Mouse (Mus musculus): ENCODE measurements around the gene Mrpl58. TPM values are rescaled to one million over a fixed set of nuclear protein-coding genes. Genes with fewer than 3 reads are reported as not detected.

Gene Mrpl58
- polyA plus RNA-seq, 1 experiment from 2014 or later = 190 TPM

DNA sequence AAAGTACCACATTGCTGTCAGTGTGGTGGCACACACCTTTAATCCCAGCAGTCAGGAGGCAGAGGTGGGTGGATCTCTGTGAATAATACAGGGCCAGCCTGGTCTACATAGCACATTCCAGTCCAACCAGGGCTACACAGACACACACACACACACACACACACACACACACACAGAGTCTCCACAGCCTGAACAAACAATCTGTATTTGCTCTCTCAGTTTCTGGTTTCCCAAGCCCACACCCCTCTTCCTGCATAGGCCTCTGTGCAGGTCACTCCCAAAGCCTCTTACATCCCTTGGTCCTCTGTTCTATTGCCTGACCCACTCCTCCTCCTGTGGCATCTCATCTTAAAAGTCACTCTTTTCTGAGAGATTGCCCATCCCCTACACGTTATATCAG lies 31.5 kb upstream of the Mrpl58 start:
- H3K36me3 ChIP-seq = no peaks in the 10 kb centered on the region
- H3K4me1 ChIP-seq = peaks cover 16% of the 10 kb centered on the region
- no peak overlapping the region for H3K4me3 ChIP-seq
- no peak overlapping the region for H3K9ac ChIP-seq
- peaks cover 63% of the 10 kb centered on the region for H3K27me3 ChIP-seq
- no peak for ATAC-seq (ENCODE audit: low FRiP score)
- no peak overlapping the region for H3K4me2 ChIP-seq (replicated peaks)
- WGBS = 65% methylated on average over 1 of the region's 1 CpGs
- no peak overlapping the region for H3K27ac ChIP-seq
- no peaks in the 10 kb centered on the region for H3K9me3 ChIP-seq (replicated peaks)

DNA sequence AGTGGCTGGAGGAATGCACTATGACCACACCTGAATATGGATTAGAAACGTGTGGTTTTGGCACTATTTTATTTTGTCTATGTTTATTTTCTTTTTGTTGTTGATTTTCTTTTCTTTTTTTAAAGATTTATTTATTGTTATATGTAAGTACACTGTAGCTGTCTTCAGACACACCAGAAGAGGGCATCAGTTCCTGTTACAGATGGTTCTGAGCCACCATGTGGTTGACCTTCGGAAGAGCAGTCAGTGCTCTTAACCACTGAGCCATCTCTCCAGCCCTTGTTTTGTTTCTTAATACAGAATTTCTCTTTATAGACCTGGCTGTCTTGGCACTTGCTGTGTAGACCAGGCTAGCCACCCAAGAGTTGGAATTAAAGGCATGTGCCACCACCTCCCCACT lies 30.8 kb upstream of the Mrpl58 start:
- Histone ChIP-seq H3K9ac (no peak overlapping the region), H3K4me2 (replicated peaks) (no peak overlapping the region), H3K4me1 (peaks cover 14% of the 10 kb centered on the region), H3K27ac (no peak overlapping the region), H3K36me3 (no peaks in the 10 kb centered on the region), H3K27me3 (peaks cover 63% of the 10 kb centered on the region), H3K9me3 (replicated peaks) (no peaks in the 10 kb centered on the region), H3K4me3 (no peak overlapping the region)
- 35% methylated on average over 2 of the region's 2 CpGs for WGBS
- no peak for ATAC-seq (ENCODE audit: low FRiP score)

DNA sequence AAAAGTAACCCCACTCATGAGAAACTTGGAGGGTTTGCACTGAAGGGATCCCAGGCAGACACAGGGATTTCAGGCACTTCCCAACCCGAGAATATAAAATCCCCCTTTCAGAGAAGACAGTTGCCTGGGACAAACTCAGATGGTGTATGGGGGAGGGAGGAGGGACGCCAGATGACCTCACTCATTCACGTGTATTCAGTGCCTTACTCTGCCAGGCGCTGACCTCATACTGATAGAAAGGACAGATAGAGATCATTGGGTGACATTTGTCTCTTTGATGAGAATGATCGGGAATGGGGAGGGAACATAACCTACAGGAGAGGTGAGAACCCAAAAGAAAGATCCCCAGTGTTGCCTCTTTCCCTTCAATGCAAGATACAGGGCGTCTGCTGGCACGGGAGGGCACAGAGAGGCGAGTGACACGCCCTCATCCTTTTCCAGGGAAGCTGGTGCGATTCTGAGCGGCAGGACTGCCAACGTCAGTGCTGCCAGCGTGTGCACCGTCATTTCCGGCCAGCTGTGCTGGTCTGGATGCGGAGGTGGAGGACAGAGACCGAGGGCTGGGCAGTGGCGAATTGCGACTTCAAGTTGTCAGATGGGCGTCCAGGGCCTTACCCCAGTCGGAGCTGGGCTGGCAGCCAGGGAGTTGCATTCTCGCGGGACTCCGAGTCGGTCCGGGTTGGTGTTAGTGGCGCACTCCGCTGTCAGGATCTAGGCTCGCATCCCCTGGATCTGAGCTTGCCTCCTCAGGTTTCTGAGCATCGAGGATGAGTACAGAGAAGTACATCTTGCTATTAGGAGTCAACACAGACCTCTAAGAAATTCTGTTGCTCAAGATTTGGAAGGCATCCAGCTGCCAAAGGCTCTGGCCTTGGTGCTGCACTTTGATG lies 29.5 kb upstream of the Mrpl58 start:
- Histone ChIP-seq H3K4me1 (peaks cover 14% of the 10 kb centered on the region), H3K9me3 (replicated peaks) (no peaks in the 10 kb centered on the region), H3K4me2 (replicated peaks) (peak overlapping the region; percentile 76), H3K27ac (peak overlapping the region; percentile 5; the same call in 1 of the 2 replicates), H3K36me3 (no peaks in the 10 kb centered on the region), H3K4me3 (peak overlapping the region; percentile 36), H3K9ac (peak overlapping the region; percentile 55), H3K27me3 (peaks cover 56% of the 10 kb centered on the region)
- WGBS = 2% methylated on average over 30 of the region's 30 CpGs
- peak; percentile 40 for ATAC-seq (ENCODE audit: low FRiP score)

DNA sequence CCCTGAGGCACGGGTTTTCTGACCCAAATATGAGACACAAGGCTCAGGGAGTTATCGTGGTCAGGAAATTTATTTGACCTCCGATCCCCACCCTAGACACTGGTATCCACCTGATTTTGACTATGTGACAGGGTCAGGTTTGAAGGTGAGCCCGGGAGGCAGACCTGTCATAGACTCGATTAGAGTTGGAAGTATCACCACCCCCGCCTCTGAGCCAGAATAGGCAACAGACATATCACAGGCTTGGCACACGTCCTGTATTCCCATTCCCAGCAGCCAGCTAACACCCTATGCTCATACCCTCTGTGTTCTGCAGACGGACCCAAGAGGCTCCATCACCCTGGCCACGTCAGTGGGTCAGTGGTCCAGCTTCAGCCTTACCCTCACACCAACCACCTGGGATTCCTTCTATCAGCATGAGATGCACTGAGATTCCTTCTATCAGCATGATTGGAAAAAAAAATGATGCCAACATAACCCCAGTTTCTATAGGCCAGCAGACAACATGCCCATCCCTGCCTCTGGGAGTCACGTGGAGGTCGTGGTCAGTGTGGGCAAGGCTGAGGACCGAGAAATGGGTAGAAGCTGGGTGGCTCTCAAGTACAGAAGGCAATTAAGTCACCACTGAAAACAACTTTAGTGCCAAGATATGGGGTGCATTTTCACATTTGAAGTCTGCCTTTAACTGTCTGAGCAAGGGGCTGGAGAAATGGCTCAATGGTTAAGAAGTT lies 28.7 kb upstream of the Mrpl58 start:
- Histone ChIP-seq H3K4me2 (replicated peaks) (peak overlapping the region; percentile 76), H3K4me3 (peak overlapping the region; percentile 36), H3K9me3 (replicated peaks) (no peaks in the 10 kb centered on the region), H3K36me3 (no peaks in the 10 kb centered on the region), H3K9ac (no peak overlapping the region), H3K4me1 (peaks cover 14% of the 10 kb centered on the region), H3K27ac (no peak overlapping the region), H3K27me3 (peaks cover 53% of the 10 kb centered on the region)
- no peak for ATAC-seq (ENCODE audit: low FRiP score)
- 69% methylated on average over 12 of the region's 12 CpGs for WGBS

DNA sequence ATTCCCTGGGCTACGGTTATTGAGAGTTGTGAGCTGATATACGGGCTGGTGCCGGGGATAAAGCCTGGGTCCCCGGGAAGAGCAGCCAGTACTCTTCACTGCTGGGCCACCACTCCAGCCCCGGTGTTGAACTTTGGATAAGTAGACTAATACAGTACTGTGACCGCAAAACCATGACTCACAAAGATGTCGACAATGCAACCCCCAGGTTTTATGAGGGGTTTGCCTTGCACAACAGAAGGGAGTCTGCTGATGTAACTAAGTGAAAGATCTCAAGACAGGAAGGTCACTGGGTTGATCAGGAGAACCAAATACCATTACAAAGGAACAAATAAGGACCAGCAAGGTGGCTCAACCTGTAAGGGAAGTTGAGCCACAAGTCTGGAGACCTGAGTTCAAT lies 26.8 kb upstream of the Mrpl58 start:
- WGBS = 79% methylated on average over 7 of the region's 7 CpGs
- no peaks in the 10 kb centered on the region for H3K9me3 ChIP-seq (replicated peaks)
- H3K4me2 ChIP-seq (replicated peaks) = no peak overlapping the region
- no peak overlapping the region for H3K9ac ChIP-seq
- H3K27me3 ChIP-seq = peaks cover 40% of the 10 kb centered on the region
- H3K36me3 ChIP-seq = no peaks in the 10 kb centered on the region
- no peak for ATAC-seq (ENCODE audit: low FRiP score)
- no peak overlapping the region for H3K4me3 ChIP-seq
- H3K4me1 ChIP-seq = peaks cover 18% of the 10 kb centered on the region
- no peak overlapping the region for H3K27ac ChIP-seq

DNA sequence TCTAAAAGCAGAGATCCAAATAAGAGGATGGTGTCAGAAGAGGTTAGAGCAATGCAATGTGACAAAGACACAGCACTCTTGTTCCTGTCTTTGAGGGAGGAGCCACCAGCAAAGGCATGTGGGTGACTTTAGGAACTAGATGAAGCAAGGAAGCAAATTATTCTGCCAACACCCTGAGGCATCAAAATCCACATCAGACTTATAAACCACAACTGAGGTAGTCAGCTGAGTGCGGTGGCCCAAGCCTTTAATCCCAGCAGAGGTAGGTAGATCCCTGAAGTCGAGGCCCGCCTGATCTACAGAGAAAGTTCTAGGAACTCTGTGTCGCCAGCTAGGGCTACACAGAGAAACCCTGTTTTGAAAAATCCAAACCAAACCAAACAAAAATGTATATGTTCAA lies 26.3 kb upstream of the Mrpl58 start:
- WGBS = 89% methylated on average over 4 of the region's 4 CpGs
- H3K9ac ChIP-seq = no peak overlapping the region

DNA sequence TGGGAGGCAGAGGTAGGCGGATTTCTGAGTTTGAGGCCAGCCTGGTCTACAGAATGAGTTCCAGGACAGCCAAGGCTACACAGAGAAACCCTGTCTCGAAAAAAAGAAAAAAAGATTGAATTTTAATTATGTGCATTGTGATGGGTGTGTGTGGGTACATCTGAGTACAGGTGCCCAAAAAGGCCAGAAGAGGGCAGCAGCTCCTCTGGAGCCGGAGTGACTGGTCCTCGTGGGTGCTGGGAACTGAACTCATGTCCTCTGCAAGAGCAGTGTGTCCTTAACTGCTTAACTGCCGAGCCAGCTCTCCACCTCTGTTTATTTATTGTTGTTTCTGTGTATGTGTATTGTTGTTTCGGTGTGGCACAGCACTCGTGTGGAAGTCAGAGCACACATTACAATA lies 25.7 kb upstream of the Mrpl58 start:
- H3K36me3 ChIP-seq = no peaks in the 10 kb centered on the region
- no peak for ATAC-seq (ENCODE audit: low FRiP score)
- WGBS = 83% methylated on average over 7 of the region's 7 CpGs

More for the DNA sequence above, 26.3 kb upstream of the Mrpl58 start:
- Histone ChIP-seq H3K36me3 (no peaks in the 10 kb centered on the region), H3K4me1 (peaks cover 18% of the 10 kb centered on the region), H3K27ac (no peak overlapping the region), H3K27me3 (peaks cover 36% of the 10 kb centered on the region), H3K4me3 (no peak overlapping the region), H3K4me2 (replicated peaks) (no peak overlapping the region), H3K9me3 (replicated peaks) (no peaks in the 10 kb centered on the region)
- ATAC-seq (ENCODE audit: low FRiP score) = no peak

DNA sequence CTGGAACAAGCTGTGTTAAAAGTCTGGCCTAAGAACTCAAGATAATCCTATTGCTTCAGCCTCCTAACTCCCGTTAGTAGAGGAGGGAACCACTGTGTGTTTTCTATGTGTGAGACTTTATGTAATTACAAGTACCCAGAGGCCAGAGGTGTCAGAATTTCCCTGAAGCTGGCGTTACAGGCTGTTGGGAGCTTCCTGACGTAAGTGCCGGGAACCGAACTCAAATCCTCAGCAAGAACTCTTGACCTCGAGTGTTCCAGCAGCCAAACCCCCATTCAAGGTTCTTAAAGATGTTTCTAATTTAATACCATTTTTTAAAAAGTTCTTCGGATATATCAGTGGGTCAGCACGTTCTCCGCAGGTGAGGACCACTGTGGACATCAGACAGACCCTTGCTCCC lies 22.3 kb upstream of the Mrpl58 start:
- peak overlapping the region; percentile 95; the same call in 1 of the 2 replicates for H3K27ac ChIP-seq
- WGBS = 13% methylated on average over 9 of the region's 9 CpGs
- H3K9ac ChIP-seq = no peak overlapping the region; the same call in 1 of the 2 replicates
- H3K36me3 ChIP-seq = no peaks in the 10 kb centered on the region
- H3K27me3 ChIP-seq = peaks cover 7% of the 10 kb centered on the region; the same call in 1 of the 2 replicates
- peak overlapping the region; percentile 60 for H3K4me2 ChIP-seq (replicated peaks)
- H3K4me1 ChIP-seq = peaks cover 41% of the 10 kb centered on the region
- ATAC-seq (ENCODE audit: low FRiP score) = no peak
- no peaks in the 10 kb centered on the region for H3K9me3 ChIP-seq (replicated peaks)
- H3K4me3 ChIP-seq = peak overlapping the region; percentile 91

More for the DNA sequence above, 25.7 kb upstream of the Mrpl58 start:
- Histone ChIP-seq H3K4me1 (peaks cover 23% of the 10 kb centered on the region), H3K4me2 (replicated peaks) (no peak overlapping the region), H3K9me3 (replicated peaks) (no peaks in the 10 kb centered on the region), H3K27ac (no peak overlapping the region), H3K27me3 (peaks cover 35% of the 10 kb centered on the region), H3K4me3 (no peak overlapping the region), H3K9ac (no peak overlapping the region)

DNA sequence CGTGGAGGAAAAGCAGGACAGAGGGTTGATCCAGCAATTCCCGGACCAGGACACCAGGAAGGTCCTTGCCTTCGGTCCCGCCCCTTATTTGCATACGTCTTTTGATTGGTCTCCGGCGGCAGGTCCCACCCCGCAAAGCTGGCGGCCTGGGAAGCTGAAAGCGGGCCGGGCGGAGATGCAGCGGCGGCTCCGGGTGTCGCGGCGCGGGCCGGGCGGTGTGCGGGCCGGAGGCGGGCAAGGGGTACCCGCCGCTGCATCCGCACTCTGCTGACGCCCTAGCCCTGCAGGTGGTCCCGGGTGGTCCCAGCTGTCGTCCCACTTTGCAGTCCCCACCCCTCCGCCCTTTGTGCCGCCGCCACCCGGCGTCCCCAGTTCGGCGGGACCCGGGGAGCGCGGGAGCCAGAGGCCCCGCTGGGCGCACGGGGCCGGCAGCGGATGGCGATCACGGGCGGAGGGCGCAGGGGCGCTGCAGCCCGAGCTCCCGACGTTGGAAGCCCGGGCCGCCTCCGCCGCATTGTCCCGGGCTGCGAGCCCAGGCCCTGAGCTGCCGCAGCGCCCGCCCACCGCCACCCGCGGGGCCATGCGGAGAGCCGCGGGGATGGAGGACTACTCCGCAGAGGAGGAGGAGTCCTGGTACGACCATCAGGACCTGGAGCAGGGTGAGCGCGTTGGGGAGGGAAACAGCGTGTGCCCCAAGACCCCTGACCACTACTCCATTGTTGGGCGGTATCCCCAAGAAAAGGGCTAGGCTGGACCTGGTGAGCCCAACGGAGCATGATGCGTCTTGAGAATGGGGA lies 21.6 kb upstream of the Mrpl58 start, which contains the start of gene Cdr2l:
Gene Cdr2l, plus strand, starts transcription at position 174 of the 797 bp plus-strand sequence.
- no peaks in the 10 kb centered on the region for H3K9me3 ChIP-seq (replicated peaks)
- H3K27me3 ChIP-seq = peaks cover 4% of the 10 kb centered on the region; the same call in 1 of the 2 replicates
- peak within 1 kb of the TSS; percentile 95 for H3K27ac ChIP-seq
- peaks cover 41% of the 10 kb centered on the region for H3K4me1 ChIP-seq
- peak within 1 kb of the TSS; percentile 98 for H3K9ac ChIP-seq
- under 1% methylated on average over 73 of the region's 76 CpGs for WGBS
- H3K4me3 ChIP-seq = peak within 1 kb of the TSS; percentile 91
- ATAC-seq (ENCODE audit: low FRiP score) = peak; percentile 90
- no peaks in the 10 kb centered on the region for H3K36me3 ChIP-seq
- H3K4me2 ChIP-seq (replicated peaks) = peak within 1 kb of the TSS; percentile 60

DNA sequence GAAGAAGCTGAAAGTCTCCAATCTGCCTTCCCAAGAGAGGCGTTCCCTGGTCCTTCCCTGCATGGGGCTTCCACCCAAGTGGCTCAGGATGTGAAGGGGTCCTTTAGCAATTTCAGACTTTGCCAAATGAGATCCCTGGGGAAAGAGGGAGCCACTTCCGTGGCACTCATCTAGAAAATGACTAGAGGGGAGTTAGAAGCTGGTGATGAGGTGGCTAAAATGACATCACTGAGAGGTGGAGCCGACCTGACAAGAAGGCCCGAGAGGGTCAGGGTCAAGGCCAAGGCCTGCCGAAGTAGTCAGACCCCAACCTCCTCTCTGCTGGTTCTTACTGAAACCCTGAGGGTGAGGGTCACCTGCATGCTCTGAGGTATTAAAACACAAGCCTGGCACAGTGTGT lies 20.7 kb upstream of the Mrpl58 start:
- peaks cover 41% of the 10 kb centered on the region for H3K4me1 ChIP-seq
- H3K4me2 ChIP-seq (replicated peaks) = peak overlapping the region; percentile 60
- 22% methylated on average over 5 of the region's 5 CpGs for WGBS
- peak overlapping the region; percentile 98 for H3K9ac ChIP-seq
- no peak for ATAC-seq (ENCODE audit: low FRiP score)
- peak overlapping the region; percentile 95 for H3K27ac ChIP-seq
- H3K27me3 ChIP-seq = no peaks in the 10 kb centered on the region
- H3K36me3 ChIP-seq = no peaks in the 10 kb centered on the region
- peak overlapping the region; percentile 91 for H3K4me3 ChIP-seq
- no peaks in the 10 kb centered on the region for H3K9me3 ChIP-seq (replicated peaks)

DNA sequence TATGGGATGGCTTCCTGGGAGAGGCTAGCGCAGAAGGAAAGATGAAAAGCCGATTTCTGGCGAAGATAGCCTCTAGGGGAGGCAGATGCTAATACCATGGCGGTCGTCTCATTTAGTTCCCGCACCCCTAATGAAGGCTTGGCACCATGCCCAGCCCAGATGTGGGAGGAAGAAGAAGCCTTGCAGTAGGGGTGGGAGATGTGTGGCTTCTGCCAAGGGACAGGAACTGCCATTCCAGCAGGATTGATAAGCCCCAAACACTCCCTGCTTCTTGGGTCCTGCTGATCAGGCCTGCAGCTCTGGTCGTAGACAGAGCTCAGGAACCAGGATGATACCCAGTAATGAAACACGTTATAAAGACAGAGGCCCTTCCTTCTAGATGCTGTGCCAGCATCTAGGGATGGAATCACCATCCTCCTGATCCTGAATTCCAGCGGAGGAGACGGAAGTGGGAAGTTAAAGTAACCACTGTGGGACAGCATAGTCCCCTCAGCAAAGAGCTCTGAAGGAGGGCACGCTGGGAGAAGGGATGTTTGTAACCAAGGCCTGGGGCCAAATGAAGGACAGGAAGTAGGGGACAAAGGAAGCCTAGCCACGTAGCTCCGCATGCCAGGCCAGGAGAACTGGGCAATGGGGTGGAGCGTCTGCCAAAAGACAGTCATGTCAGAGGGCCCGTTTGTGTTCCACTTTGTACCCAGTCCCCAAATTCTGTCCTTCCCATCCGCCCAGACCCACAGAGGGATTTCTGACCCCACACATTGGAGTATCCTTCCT lies 19.7 kb upstream of the Mrpl58 start:
- H3K4me1 ChIP-seq = peaks cover 41% of the 10 kb centered on the region
- 0 out of 2 replicates have a peak, but pooled peaks have one; percentile 33 for ATAC-seq (ENCODE audit: low FRiP score)
- peak overlapping the region; percentile 95 for H3K27ac ChIP-seq
- H3K27me3 ChIP-seq = no peaks in the 10 kb centered on the region
- no peaks in the 10 kb centered on the region for H3K9me3 ChIP-seq (replicated peaks)
- no peaks in the 10 kb centered on the region for H3K36me3 ChIP-seq
- H3K9ac ChIP-seq = peak overlapping the region; percentile 98
- peak overlapping the region; percentile 91 for H3K4me3 ChIP-seq
- H3K4me2 ChIP-seq (replicated peaks) = peak overlapping the region; percentile 60
- WGBS = 48% methylated on average over 16 of the region's 16 CpGs
